Mouse (Mus musculus) skeletal muscle tissue, adult 2 months (tissue): ENCODE data around the gene Hist1h3e.
"Not testable (repeated sequence)": the region's sequence is repeated elsewhere in the genome, so short reads cannot be mapped to it uniquely, and the experiment has no call there.

Experiments used
- DNase-seq: peaks from one replicate; pipeline ENCODE4 v3.0.0-alpha.2; 2012; ENCODE audit warnings: low read depth, low spot score

Gene Hist1h3e

DNA sequence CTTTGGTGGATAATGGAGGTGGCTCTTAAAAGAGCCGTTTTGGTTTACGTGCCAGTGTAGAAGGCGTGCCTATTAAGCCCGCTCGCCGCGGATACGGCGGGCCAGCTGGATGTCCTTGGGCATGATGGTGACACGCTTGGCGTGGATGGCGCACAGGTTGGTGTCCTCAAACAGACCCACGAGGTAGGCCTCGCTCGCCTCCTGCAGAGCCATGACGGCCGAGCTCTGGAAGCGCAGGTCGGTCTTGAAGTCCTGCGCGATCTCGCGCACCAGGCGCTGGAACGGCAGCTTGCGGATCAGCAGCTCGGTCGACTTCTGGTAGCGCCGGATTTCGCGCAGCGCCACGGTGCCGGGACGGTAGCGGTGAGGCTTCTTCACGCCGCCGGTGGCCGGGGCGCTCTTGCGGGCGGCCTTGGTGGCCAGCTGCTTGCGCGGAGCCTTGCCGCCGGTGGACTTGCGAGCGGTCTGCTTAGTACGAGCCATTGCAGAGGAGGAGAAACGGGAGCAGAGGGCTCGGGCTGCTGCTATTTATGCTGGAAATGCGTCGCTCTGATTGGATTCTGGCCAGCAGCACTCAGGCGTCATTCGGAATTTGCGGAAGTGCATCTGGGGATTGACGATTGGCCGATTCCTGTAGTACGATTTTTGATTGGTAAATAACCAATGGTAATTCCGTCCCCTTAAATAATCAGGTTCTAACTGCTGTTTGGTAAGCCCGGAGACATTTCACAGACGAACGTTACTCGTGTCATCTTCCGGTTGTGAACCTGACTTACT lies at the start of gene Hist1h3e:
TSS of gene Hist1h3e (minus strand) at position 487 of the 777 bp plus-strand sequence.
- DNase-seq, result peak; percentile 98

DNA sequence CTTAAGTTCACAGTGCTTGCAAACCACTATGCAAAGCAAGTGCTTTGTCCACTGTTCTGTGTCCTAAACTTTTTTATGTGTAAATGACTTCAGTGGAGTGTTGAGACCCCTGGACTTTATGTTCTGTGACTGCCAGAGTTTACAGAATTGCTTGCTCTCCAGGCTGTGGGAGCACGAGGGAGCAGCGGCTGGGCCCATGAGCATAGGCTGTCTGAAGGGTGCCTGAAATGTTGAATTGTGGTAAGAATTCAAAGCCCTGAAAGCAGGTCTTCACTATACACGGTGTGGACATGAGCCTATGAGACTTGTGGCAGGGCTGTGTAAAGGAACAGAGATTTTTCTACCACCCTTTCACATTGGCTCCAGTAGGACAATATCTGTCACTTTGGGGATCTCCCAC lies 49.5 kb upstream of the Hist1h3e start:
- no peak for DNase-seq

DNA sequence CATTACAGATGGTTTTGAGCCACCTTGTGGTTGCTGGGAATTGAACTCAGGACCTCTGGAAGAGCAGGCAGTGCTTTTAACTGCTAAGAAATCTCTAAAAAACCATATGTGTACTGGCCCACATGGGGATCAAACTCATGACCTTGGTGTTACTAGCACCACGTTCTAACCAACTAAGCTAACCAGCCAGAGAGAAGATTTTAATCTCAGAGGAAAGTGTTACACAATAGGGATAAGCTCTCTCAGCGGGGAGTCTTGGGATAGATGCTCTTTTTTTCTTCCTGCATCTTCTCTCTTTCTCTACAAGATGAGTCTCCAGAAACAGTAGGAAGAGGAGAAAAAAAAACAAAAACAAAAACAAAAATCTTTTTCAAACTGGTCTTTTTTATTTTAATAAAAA lies 48.2 kb upstream of the Hist1h3e start:
- DNase-seq, result no peak

DNA sequence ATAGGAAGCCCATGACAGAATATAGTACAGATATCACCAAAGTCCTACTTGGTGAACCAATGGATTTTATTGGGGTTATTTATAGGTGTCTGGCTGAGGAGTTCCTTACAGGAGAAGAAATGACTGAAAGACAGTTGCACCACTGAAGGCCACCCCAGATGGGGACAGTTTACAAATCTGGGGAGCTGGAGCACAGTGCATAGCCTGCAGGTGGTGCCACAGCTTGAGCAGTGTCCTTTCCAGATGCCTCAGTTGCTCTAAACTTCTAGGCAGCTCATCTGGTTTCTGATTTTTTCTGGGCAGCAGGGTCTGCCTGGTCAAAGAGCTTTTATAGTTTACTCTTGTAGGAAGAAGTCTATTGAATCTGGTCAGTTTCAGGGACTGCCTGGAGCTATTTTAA lies 47.7 kb upstream of the Hist1h3e start:
- DNase-seq, result no peak

DNA sequence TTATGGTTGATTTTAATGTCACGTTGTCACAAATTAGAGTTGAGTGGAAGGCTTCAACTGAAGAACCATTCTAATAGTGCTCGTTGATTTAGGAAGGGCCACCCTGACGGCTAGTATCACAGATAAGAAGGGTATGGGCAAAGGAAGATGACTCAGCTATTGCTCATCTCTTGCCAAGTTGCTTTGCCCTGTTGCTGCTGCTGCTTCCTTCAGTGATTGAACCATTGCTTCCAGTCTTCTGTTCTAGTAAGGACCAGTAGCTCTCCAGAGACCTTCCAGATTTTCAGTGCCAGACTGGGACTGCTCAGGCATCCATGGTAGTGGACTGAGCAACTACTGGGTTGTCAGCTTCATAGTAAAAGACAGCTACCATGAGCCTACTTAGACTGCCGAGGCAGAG lies 47.0 kb upstream of the Hist1h3e start:
- no peak for DNase-seq

DNA sequence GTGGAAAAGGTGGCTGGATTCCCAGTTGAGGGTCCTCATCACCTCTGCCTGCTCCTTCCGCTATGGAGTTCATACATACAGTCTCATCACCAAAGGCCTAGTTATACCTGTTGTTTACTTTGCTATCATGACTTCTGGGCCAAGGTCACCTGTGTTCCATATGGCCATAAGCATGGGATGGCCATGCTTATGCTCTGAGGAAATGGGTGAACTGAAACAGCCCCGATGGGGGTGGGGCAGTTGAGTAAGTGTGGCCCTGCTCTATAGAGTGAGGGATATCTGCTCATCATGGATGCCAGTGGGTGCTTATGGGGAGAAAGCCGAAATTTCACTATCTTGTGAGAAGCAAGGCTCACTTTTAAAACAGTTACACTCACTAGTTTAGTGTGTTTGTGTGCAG lies 42.9 kb upstream of the Hist1h3e start:
- DNase-seq, result no peak

DNA sequence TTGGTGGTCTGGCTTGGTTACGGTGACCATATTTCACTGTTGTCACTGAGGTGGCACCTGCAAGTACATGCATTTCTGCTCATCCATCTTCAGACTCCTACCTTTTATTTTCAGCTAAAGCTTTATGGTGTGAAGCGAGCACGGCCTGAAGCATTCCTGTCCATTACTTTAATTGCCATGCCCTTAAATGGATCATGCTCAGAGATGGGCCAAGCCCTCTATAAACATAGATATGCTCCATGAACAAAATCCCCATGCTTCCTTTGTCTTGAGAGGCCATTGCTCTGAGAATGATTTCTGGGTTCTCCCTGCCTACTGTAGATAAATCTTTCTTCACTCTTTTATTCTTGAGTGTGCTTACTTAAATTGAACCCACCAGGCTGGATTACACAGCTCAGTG lies 42.3 kb upstream of the Hist1h3e start:
- DNase-seq, result no peak

DNA sequence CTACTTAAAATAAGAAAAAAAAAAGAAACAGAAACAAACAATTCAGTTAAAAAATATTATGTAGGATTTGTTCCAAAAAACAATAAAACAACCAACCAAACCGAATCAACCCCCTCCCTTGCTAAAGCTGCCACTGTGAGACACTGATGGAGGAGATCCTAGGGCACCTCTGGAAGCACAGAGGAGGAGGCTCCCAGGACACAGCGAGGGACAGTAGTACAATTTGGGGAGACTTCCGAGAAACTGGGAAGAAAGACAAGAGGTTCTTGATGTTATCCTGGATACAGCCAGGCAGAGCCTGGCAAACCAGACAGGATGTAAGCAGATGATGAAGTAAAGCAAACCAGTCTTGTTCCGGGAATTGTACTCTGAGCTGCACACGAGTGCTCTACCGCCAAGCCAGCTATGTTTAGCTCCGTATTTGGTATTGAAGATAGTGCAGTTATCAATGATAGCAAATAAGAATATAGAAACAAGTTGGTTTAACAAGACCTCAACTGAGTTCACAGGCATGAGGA lies 41.1 kb upstream of the Hist1h3e start:
- no peak for DNase-seq

DNA sequence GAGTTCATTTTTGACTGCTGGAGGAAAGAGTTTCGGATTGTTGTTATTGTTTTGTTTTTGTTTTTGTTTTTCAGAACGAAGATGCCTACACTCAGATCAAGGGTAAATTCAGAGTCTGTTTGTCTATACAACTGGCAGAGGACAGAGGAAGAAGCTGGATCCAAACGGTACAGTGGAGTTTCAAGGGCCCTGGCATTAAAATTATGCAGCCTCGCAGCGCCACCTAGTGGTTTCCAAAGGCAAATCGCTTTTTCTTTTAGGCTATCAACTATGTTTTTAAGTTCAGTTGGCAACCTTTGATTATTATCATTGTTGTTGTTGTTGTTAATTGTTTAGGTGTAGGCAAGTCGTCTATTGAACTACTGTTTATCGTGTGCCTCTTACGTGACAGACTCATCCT lies 35.8 kb upstream of the Hist1h3e start:
- peak; percentile 60 for DNase-seq

DNA sequence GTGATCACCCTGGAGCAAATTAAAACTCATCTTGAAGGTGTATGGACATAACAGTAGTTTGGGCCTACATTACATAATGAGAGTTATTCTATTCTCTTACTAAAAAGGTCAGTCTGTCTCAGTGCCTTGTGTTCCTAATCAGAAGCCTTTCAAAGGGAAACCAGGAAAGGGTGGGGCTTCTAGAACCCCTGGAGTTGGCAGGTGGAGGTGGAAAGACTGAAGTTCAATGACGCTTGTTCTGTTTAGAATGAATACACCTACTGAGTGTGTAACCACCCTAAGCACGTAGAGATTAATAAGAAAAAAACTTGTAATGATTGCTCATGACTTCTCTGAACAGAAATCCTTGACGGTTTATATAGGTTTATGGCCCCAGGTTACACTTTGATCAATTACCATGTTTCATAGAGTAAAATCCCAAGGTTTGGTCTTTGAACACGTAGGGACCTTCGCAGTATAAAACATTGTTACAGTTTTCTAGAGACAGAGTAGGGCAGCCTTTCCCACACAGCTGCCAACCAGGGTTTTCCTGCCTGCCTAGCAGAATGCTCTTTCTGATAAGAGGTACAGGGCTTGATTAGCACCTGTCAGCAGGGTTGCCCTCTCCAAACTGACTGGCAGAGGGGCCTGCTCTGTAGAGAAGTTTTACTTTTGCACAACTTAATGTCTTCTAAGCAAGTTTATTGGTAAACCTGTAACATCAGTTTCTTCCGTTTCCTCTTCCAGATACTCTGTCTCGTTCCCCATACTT lies 33.6 kb upstream of the Hist1h3e start:
- DNase-seq, result no peak

DNA sequence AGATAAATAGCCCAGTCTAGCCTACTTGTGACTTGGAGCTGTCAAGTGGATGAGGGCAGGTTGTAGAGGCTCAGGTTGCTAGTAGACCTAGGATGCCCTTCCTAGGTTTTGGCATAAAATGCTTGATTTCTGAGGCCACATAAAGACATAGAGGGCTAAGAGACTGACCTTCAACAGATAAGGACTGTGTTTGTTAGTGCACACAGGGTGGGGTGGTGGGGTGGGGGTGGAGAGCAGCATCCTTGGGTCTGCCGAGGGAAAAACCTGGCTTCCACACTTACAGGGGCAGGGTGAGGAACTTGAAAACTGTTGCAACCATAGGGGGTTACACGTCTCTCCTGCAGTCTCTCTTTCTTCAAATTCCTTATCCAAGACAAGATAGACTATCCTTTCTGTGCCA lies 33.0 kb upstream of the Hist1h3e start:
- DNase-seq, result no peak

DNA sequence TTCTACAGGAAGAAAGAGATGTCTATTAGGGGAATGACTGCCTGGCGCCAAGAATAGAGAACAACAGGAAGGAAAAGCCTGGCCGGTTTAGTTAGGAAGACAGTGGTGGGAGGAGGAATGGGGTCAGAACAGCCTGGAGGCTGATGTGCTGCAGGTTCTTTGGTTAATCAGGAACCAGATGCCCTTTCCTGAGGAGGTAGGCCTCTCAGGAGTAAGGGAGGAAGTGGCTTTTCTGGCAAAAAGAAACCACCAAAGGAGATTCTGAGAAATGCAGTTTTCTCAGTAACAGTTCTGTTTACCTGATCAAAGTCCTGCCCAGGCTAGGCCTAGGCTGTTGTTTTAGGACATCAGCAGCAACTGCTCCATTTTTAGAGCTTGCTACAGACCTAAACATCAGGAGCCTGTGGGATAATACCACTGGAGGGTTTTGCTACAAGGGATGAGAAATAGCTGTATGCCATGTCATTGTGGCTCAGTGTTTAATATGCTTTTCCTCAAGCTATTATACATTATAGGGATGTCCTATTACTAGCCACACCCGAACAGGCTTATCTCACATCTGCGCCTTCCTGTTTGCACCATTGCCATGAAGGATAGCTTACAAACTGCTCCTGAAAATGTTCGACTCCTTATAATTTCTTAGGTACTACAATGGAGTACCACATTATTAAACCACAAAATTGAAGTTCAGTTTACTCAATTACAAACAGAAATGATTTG lies 31.0 kb upstream of the Hist1h3e start:
- no peak for DNase-seq

DNA sequence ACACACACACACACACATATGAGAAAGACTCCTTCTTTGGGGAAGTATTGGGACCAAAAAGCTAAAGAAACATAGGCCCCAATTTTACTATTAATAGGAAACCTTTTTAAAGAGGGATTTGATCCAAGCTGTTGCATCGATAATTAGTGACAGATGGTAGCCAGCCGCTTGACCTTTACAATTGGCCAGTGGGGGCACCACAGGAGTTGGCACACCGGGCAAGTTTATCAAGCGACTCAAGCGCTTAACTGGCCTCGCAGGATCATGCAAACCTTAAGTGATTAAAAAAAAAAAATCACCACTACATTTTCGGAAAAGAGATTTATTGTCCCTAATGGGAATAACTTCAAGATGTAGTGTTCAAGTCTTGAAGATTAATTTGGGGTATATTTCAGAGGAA lies 30.4 kb upstream of the Hist1h3e start:
- no peak for DNase-seq

DNA sequence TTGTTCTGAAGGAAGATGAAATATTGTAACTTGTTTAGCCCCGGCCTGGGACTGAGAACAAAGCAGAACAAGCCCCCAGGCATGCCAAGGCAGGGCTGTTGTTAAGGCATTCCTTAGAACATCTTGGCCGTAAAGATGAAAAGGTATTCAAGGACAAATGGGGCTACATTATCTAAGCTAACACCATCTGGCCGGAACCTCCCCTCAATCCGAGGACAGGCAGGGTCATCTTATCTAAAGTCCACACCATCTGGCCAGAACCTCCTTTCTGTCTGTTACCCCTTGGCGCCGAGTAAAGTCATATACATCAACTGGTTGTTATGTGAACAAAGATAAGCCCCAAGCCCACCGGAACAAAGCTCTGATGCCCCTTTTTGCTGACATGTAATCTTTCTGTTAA lies 29.7 kb upstream of the Hist1h3e start:
- DNase-seq, result not testable (repeated sequence)

DNA sequence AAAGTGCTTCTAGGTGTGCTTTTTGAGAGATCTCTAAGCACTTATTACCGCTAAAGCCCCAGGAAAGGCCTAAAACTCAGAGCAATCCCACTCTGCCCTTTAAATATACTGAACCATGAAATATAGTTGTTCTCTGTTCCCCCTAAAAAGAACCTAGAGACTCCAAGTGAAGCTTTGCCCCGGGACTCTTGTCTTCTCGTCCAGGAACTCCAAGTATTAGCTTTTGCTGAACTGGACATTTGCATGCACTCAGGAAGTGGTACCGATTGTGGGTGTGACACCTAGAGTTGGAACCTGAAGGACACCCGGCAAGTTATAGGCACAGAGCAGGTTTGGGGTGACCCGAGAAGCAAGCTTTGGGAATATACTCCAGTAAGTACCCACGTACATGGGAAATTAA lies 29.0 kb upstream of the Hist1h3e start:
- no peak for DNase-seq

DNA sequence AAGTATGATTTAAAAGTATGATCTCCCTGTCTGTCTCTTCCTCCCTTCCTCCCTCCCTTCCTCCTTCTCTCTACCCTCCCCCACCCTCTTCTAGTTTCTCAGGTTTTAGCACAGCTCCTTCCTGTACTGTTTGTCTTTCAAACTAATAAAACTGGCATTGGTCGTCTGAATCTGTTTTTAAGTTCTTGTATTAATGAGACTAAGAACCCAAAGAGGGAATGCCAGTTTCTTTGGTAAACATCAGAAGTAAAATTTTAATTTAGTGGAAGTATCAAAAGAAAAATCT lies 24.7 kb upstream of the Hist1h3e start:
- DNase-seq, result no peak

DNA sequence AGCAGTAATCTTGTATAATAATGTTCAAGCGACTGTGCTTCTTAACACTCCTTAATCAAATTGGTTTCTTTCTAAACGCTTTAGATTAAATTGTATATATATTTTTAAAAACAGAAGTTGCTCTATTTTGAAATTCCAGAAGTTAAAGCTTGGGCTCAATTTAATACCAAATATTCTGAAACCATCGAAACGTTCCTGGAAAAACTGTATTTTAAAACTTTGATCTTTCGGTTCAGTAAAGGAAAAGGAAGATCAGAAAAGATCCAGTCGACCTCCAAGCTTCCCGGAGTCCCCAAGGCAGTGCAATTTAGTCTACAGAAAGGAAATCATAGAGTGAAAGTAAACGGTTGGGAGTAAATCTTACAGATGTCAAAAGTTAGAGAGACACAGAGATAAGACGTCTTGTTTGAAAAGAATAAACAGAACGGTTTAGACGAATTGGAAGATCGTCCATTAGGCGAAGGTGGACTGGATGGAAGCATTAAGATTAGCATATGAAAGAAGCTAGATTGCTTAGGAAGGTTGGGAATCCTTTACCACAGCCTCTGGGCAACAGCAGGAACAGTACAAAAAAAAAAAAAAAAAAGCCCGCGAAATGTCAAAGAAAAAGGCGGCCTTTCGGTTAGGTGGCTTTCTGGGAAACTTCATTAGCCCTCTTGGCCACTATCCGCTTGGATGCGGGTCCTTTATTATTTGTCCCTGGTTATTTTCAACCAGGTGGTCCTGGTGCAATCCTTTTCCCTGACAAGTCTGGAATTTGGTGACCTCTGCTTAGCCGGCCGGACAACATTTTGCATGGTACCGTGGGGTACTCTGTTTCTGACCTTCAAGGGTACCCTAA lies 24.1 kb upstream of the Hist1h3e start:
- no peak for DNase-seq

DNA sequence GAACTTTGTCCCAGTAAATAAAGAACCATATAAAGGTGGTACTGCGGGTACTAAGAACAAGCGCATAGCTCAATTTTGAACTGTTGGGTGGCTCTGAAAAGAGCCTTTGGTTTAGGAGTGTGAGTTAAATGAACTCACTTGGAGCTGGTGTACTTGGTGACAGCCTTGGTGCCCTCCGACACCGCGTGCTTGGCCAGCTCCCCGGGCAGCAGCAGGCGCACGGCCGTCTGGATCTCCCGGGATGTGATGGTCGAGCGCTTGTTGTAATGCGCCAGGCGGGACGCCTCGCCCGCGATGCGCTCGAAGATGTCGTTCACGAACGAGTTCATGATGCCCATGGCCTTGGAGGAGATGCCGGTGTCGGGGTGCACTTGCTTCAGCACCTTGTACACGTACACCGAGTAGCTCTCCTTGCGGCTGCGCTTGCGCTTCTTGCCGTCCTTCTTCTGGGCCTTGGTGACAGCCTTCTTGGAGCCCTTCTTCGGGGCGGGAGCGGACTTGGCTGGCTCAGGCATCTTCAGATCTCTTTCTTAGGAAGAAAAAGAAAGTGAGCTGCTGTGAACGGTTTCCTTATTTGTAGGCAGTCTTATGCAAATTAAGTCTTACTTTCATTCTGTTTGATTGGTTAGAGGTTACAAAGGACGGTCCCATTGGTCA lies 23.4 kb upstream of the Hist1h3e start:
- peak; percentile 93 for DNase-seq

DNA sequence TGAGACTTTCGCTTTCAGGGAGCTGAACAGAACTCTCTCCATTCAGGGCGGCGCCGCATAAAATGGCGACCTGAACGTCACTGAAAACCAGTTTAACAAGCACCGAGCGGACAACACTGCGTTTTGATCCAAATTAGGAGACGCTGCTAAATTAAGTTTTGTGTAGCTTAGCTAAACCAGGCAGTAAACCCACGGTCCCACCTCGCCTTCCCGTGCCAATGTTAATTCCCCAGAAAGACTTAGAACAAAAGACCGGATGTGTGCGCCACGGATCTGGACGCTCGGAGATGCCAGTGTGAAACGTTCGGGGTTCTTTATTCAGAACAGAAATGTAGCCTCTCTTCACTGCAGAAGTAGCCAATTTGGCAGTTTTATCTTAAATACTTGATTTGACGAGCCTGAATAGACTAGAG lies 22.9 kb upstream of the Hist1h3e start:
- DNase-seq, result peak; percentile 52

DNA sequence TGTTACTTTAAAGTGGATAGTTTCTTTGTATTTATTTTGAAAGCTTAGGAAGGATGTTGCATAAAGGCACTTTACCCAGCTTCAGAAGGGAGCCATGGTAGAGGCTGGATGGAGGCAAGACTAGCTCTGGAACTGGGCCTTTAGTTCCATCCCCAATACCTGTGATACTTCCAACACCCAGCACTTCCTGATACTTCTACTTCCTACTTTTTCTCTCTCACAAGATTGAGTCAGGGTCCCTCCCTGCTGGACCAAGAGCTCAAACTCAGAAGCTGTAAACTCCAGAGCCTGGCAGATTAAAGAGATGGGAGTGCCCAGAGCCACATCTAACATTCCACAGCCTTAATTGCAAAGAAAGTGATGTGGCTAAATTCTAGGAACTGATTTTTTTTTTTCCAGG lies 22.2 kb upstream of the Hist1h3e start:
- no peak for DNase-seq
